Mouse (Mus musculus) layer of hippocampus, adult 9-10 months (tissue): ENCODE results near the gene BC024978.

Experiments
- DNase-seq: peaks from one replicate; pipeline ENCODE4 v3.0.0; 2022; ENCODE audit warnings: low spot score

Gene BC024978

GRCm38 (mm10) chr7:27177942-27178323, 17.6 kb upstream of the BC024978 start:
- DNase-seq, result no peak

- DNase-seq, result peak; percentile 99
Observed at GRCm38 (mm10) chr7:27178324-27179216, 17.0 kb upstream of the BC024978 start, which contains the start of gene Rab4b. Gene Rab4b, minus strand, starts transcription at chr7:27178896.

GRCm38 (mm10) chr7:27179217-27179918, 16.2 kb upstream of the BC024978 start:
- no peak for DNase-seq

DNA sequence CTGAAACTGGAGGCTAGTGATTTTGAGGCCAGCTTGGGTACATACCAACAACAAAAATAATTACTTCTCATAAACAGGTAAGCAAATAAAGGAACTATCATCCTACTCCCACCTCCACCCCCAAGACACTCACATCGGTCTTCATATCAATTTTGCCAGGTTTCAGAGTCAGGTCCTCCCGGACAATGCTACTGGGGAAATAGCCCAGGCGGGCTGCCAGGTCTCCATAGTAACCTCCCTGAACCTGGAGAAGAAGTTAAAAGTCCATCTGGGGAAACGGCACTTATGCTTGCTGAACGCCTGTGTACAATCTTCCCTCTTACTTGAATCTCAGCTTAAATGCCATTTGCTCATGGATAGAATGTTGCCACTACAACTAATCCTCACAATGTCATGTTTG, 15.5 kb upstream of the BC024978 start:
- no peak for DNase-seq

- no peak for DNase-seq
Observed at GRCm38 (mm10) chr7:27180837-27181695, 14.5 kb upstream of the BC024978 start, which contains the start of the genes Gm21983 and Mia. Gene Gm21983, minus strand, starts transcription at chr7:27181086. Gene Mia, minus strand, starts transcription at chr7:27181157.

- no peak for DNase-seq
Observed at GRCm38 (mm10) chr7:27182498-27182897, 13.1 kb upstream of the BC024978 start.

DNA sequence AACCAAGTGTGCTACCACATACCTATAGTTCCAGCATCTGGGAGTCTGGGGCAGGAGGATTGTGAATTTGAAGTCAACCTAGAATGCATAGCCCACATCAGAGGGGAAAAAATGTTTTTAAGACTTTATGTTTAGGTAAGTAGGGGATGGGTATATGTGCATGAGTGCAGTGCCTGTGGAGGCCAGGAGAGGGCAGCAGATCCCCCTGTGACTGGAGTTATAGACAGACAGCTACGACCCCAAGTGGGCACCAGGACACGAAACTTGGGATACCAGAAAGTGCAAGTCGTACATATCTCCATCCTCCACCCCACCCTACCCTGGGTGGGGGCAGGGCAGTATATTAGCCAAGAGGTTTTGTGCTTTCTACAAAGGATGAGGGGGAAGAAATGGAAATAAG, 10.6 kb upstream of the BC024978 start:
- DNase-seq, result no peak

DNA sequence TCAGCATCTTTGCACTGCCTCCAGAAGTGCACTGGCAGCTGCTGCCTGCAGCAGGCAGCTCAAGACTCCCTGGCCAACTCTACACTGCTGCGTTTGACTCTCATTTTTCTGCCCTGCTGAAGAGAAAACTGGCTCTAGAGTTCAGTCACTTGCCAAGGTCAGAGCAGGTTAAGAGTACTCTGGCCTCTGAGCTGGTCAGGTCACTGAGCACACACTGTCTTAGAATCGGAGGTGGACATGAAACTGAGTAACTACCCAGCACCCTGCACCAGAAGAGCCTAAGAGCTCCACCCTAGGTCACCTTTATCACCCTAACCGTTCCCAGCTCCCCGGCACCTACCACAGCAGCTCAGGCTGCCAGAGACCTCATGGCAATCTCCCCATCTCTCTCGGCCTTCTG, 9.6 kb upstream of the BC024978 start:
- DNase-seq, result no peak

DNA sequence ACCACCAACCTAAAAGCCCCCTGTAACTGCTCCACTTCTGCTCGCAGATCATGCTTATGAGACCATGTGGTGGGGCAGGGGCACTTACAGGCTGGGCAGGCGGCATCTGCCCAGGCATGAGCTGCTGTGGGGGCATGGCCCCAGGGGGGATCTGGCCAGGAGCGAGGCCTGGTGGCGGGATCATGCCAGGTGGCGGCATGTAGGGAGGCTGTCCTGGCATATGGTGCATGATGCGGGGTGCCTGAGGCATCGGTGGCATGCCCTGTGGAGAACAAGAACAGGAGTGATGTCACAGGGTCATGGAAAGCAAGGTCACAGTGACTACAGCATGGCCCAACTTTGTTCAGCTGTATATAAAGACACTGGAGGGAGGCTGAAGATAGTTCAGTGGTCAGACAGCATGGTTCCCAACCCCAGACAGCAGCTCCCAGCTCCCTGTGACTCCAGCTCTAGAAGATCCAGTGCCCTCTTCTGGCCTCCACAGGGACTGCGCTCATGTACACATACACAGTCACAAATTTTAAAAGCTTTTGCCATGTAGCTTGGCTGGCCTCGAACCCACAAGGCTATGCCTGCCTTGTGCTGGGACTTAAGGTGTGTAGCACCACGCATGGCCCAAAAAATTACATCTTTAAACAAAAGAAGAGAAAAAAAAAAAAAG, 6.2 kb upstream of the BC024978 start:
- DNase-seq, result no peak

DNA sequence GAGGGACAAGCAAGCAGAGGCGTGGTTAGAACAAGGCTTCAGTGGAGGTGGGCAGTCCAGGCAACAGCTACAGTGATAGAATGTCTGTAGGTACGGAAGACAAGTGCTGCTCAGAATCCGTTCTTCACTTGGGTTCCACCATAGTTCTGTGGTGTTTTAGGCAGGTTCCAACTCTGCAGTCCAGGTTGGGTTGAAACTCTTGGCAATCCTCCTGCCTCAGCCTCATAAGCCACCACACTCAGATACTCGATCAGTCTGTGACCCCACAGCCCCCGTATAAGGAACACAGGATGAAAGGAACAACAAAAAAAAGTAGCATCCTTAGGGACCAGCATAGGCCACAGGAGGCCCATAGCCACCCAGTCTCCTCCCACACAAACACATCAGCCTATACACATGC, 3.1 kb upstream of the BC024978 start:
- DNase-seq, result no peak

- DNase-seq, result no peak
Observed at GRCm38 (mm10) chr7:27193731-27194130, 1.9 kb upstream of the BC024978 start.

DNA sequence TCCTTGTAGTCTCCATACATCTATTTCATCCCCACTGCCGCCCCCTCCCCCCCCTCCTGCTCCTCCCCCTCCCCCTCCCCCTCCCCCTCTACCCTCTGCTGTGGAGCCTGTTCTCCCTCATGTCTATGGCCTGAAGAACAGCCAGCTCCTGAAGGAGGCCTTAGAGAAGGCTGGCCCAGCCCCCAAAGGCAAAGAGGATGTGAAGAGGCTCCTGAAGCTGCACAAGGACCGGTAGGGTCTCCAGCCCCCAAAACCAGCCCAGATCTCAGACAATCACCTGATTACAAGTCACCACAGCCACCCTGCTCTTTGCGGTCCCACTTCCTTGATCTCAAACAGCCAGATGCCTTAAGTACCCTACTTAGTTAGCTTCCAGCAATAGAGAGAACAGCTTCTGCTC, 1.6 kb downstream of the BC024978 start:
- no peak for DNase-seq

GRCm38 (mm10) chr7:27197634-27198033, 2.1 kb downstream of the BC024978 start:
- DNase-seq, result no peak

- DNase-seq, result no peak
Observed at GRCm38 (mm10) chr7:27198355-27198754, 2.8 kb downstream of the BC024978 start.

DNA sequence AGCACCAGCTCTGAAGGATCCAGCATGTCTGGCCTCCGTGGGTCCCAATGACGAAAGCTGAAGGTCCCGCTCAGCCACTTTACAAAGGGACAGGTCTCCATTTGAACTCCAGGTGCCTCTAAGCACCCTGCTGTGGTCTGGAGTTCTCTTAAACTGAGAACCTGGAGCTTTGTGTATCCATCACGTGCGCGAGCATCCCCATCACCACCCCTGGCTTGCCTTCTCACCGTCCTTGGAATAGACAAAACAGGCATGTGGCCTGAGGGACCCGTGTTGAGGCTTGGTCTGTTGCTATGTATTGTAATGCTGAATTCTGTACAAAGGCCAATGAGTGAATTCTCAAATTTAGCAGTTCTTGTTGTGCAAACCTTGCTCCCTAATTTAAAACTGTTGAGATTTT, 3.2 kb downstream of the BC024978 start:
- no peak for DNase-seq

GRCm38 (mm10) chr7:27203730-27204449, 8.3 kb downstream of the BC024978 start:
- no peak for DNase-seq

DNA sequence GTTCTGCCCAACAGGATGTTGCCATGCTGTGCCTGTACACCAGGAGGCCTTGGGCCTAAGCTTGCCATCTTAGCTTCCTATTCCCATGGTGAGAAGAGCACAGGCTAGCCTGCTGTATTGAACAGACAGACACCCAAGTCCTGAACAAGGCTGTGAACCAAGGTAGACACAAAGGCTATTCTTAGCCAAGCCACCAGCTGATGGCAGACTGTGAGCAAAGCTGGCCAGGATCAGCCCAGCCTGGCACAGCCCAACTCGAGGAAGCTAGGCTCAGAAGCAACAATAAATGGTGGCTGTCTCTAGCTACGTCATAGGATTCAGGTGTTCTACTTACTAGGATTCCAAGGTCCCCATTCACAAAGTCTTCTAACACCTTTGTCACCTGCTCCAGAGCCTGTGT, 17.0 kb downstream of the BC024978 start:
- no peak for DNase-seq

DNA sequence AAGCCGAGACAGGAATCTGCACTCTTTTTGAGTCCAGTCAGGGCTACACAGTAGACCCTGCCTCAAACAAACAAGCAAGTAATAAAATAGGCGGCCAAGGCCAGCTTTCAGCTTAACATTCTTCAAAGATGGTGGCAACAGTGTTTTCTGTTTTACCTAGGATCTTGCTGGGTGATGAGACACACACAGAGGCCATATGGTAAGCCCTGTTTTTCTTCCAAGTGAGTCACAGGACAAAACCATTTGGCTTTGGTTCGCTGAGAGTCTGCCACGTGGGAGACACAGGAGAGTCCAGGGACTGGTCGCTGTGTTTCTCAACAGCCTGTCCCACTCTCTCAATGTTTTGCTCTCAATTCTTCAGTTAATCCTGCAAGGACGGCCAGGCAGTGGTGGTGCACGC, 23.0 kb downstream of the BC024978 start:
- DNase-seq, result no peak

DNA sequence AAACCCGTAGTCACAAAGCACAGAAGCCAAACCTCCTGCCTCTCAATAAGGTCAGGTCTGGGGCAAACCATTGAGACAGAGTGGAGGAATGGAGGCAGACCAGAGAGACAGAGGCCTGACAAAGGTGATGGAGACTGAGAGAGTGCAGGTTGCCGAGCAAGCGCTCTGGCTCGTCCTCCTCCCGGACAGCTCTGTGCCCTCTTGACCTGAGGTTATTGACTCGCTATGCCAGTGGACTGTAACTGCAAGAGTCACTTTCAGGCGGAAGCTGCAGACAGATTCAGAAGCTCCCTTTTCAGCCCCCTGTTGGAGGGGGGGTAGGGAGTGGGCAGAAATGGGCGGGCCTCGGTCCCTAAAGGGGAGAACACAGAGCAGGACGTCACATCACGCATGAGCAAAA, 24.4 kb downstream of the BC024978 start:
- no peak for DNase-seq

DNA sequence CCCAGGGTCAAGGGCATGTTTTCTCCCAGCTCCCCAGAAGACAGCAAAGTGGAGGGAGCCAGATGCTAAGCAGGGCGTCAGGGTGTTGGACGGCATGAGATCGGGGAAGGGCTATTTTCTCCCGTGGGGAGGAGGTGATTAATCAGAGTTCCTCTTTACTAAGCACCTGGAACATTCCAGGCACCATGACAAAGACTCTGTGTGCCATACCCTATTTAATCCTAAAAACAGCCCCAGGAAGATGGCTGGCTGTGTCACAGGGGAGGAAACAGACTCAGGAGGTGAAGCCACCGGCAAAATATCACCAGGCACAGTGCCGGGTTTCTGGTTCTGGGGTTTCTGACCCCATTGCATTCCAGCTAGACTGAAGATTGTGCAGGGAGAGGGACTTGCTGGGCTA, 26.4 kb downstream of the BC024978 start:
- no peak for DNase-seq

DNA sequence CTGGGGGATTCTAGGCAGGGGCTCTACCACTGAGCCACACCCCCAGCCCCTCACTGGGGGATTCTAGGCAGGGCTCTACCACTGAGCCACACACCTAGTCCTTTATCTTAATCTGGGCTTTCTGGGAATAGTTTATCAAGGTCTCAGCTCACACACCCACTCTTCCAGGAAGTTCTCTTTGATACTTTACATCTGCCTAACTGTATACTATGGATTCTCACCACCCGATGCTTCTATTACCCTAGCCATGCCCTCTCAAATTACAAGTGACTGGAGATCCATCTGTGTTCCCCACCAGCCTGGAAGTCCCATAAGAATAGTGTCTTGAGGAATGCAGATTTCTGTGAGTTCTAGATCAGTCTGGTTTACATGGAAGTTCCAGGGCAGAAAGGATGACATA, 27.0 kb downstream of the BC024978 start:
- no peak for DNase-seq
